Mouse (Mus musculus): ENCODE results near the gene Slc6a17. TPM values are rescaled to one million over a fixed set of nuclear protein-coding genes. Genes with fewer than 3 reads are reported as not detected.

Slc6a17 gene
- not detected for total RNA-seq (2023)

GRCm38 (mm10) chr3:107517631-107518108, at the start of gene Slc6a17:
TSS of gene Slc6a17 (minus strand) at chr3:107518018.

GRCm38 (mm10) chr3:107554842-107555241, 37.0 kb upstream of the Slc6a17 start, which contains the start of gene Ubl4b:
TSS of gene Ubl4b (minus strand) at chr3:107555073.

GRCm38 (mm10) chr3:107459196-107459772, 58.5 kb downstream of the Slc6a17 start, which contains the start of gene Kcnc4:
TSS of gene Kcnc4 (minus strand) at chr3:107459552.

Other genes starting within 250 kb of the Slc6a17 start
- gene Lamtor5, start 239.2 kb downstream of the Slc6a17 start, total RNA-seq (2023), result 10 to 100 TPM; 62.9 to 77.6 TPM
- under 1 TPM; 0.18 to 0.43 TPM for gene Slc16a4, start 226.8 kb downstream of the Slc6a17 start, total RNA-seq (2023)
- gene Rbm15, start 184.3 kb downstream of the Slc6a17 start, total RNA-seq (2023), result 10 to 100 TPM; 37.7 to 43.3 TPM
- gene Kcnc4, start 58.5 kb downstream of the Slc6a17 start, total RNA-seq (2023), result not detected
- not detected for gene Ubl4b, start 37.1 kb upstream of the Slc6a17 start, total RNA-seq (2023)
- not detected for gene Alx3, start 77.0 kb upstream of the Slc6a17 start, total RNA-seq (2023)
- not detected for gene Gm10961, start 113.3 kb upstream of the Slc6a17 start, total RNA-seq (2023)
- 10 to 100 TPM; 28.4 to 30.9 TPM for gene Strip1, start 113.7 kb upstream of the Slc6a17 start, total RNA-seq (2023)
- gene Ahcyl1, start 178.5 kb upstream of the Slc6a17 start, total RNA-seq (2023), result 10 to 100 TPM; 46.5 to 58.0 TPM
- 10 to 100 TPM in 1 of 2 experiments, 1 to 10 TPM in 1; 8.9 to 11.2 TPM for gene Csf1, start 242.5 kb upstream of the Slc6a17 start, total RNA-seq (2023)